8 mouse cellular contexts compared by ENCODE assay signal in genomic region chr3:116751191-116751860, GRCm38 (mm10). TPM values are rescaled to one million over a fixed set of nuclear protein-coding genes. Genes with fewer than 3 reads are reported as not detected.
A peak's percentile ranks its signal among the peaks of the same experiment; 100 is the strongest.
DNase-seq lines count a peak whose midpoint lies in the region; ATAC-seq and TF ChIP-seq lines count a peak whose summit lies in the region.

No protein-coding gene starts in this region.

- dilution Hi-C loops in CH12.LX (cut with MboI; ENCODE audit: extremely low pct_ligation_motif_present, extremely low pct_unique_long_range_greater_than_20kb, low sequenced_read_pairs): no loop called here

- H3K27me3 ChIP-seq in CH12.LX (replicated peaks): no peaks in the 10 kb centered on the region
- H3K27me3 ChIP-seq in midbrain, embryonic 14.5 days (ENCODE audit: control insufficient read depth, insufficient read depth, low read length): no peaks in the 10 kb centered on the region

- in situ Hi-C loops in CH12.LX (cut with MboI; ENCODE audit: low pct_ligation_motif_present, low pct_unique_long_range_greater_than_20kb, low sequenced_read_pairs): no loop called here

- WGBS in midbrain, embryonic 14.5 days: 84% methylated on average over 4 of the region's 4 CpGs

- H3K9me3 ChIP-seq in CH12.LX (replicated peaks; ENCODE audit: low read length): no peaks in the 10 kb centered on the region
- no peaks in the 10 kb centered on the region for H3K9me3 ChIP-seq in midbrain, embryonic 14.5 days (ENCODE audit: control insufficient read depth, low read length)

- peaks cover 0 to 19% of the 10 kb centered on the region in 2 experiments for H3K36me3 ChIP-seq in CH12.LX (replicated peaks in 1 of 2; ENCODE audit: control insufficient read depth in 1 of 2, insufficient read depth in 1 of 2, low read length in 1 of 2)
- H3K36me3 ChIP-seq in midbrain, embryonic 14.5 days (ENCODE audit: control insufficient read depth, insufficient read depth, low read length): peaks cover 42% of the 10 kb centered on the region

- TF ChIP-seq EP300 in CH12.LX (IDR thresholded peaks at IDR 0.05; ENCODE audit: low read length): no peak

- no peak for TF ChIP-seq POLR2A in CH12.LX (IDR thresholded peaks at IDR 0.05; ENCODE audit: low read depth, low read length)

- no peak for ATAC-seq in midbrain, embryonic 14.5 days (ENCODE audit: low FRiP score, low TSS enrichment)

- TF ChIP-seq CTCF in CH12.LX (conservative IDR thresholded peaks at IDR 0.05 in 1 of 2, IDR thresholded peaks at IDR 0.05 in 1 of 2; ENCODE audit: low read depth in 2 of 2, low read length in 2 of 2): peak; percentile 46 to 67; a peak in 3 of 4 replicates

- no peak overlapping the region for H3K27ac ChIP-seq in CH12.LX (ENCODE audit: insufficient read depth, low read depth)
- no peak overlapping the region for H3K27ac ChIP-seq in midbrain, embryonic 14.5 days (replicated peaks; ENCODE audit: low read depth, low read length)

- intact Hi-C loops in heart, postnatal 25 days (cut with DNase I): loop anchor here (2.0 to 10.0 kb wide), 3 partner anchors 159 to 717 kb away; partner anchors contain the start of gene Sass6
- intact Hi-C loops in left cerebral cortex, postnatal 14 days (cut with DNase I): loop anchor here (5.0 kb wide), 1 partner anchor 419 kb away; no protein-coding TSS in a partner anchor

- H3K4me3 ChIP-seq in CH12.LX (replicated peaks in 1 of 3; ENCODE audit: low read depth in 2 of 3, low read length in 2 of 3, poor library complexity in 1 of 3): no peak overlapping the region
- H3K4me3 ChIP-seq in midbrain, embryonic 14.5 days (replicated peaks; ENCODE audit: low read depth, low read length): no peak overlapping the region

- peak; percentile 90 for DNase-seq in heart, adult 11 months
- DNase-seq in heart, postnatal 25 days (ENCODE audit: low spot score): no peak
- DNase-seq in CH12.LX (ENCODE audit: extremely low read depth): peak; percentile 56
- peak; percentile 37 for DNase-seq in cerebellum, adult 8-10 months
- peak; percentile 56 for DNase-seq in heart, adult 8-10 months (ENCODE audit: low spot score)
- DNase-seq in left cerebral cortex, postnatal 14 days (ENCODE audit: low spot score in 2 of 2): peak; percentile 48 to 67
- peak; percentile 75 for DNase-seq in midbrain, embryonic 14.5 days
- peak; percentile 23 to 56 for DNase-seq in thymus, postnatal 10 days (ENCODE audit: low spot score in 2 of 2)

- TF ChIP-seq RAD21 in CH12.LX (IDR thresholded peaks at IDR 0.05; ENCODE audit: low read depth, low read length): peak; percentile 64

- H3K4me1 ChIP-seq in CH12.LX (ENCODE audit: control insufficient read depth in 1 of 2, insufficient read depth in 2 of 2): no peaks in the 10 kb centered on the region
- no peaks in the 10 kb centered on the region for H3K4me1 ChIP-seq in midbrain, embryonic 14.5 days (ENCODE audit: control insufficient read depth, insufficient read depth, low read length)

- no peaks in the 10 kb centered on the region for H3K79me2 ChIP-seq in CH12.LX (replicated peaks; ENCODE audit: control insufficient read depth, extremely low read depth, insufficient read depth, poor library complexity, severe bottlenecking)

- H3K9ac ChIP-seq in CH12.LX (ENCODE audit: insufficient read depth, low read depth): no peak overlapping the region
- H3K9ac ChIP-seq in midbrain, embryonic 14.5 days (replicated peaks; ENCODE audit: low read length): no peak overlapping the region

- H3K4me2 ChIP-seq in CH12.LX (ENCODE audit: insufficient read depth, low read depth, poor library complexity, severe bottlenecking): no peak overlapping the region
- H3K4me2 ChIP-seq in midbrain, embryonic 14.5 days (ENCODE audit: low read length): no peak overlapping the region

TF ChIP-seq in CH12.LX, 34 proteins besides CTCF, POLR2A, EP300 and RAD21:
- TF ChIP-seq SMC3 (IDR thresholded peaks at IDR 0.05; ENCODE audit: low read depth, low read length) (peak; percentile 61), ELF1 (IDR thresholded peaks at IDR 0.05; ENCODE audit: low read depth, low read length) (no peak)

RNA-seq across cellular contexts. Expression of gene Slc35a3, which starts 38.7 kb away (rescaled TPM):
- 10 to 100 TPM; 13.9 to 14.6 TPM for total RNA-seq in heart, postnatal 25 days (2021)
- 16.3 and 17.8 TPM in 2 replicates for total RNA-seq in CH12.LX (2012; rRNA removed)
- total RNA-seq in CH12.LX (2014; rRNA removed): 45.7 and 52.5 TPM in 2 replicates
- polyA plus RNA-seq in CH12.LX (2012; ENCODE audit: insufficient read length, low read depth): 21.7 and 24.6 TPM in 2 replicates
- 10 to 100 TPM in 3 of 4 experiments, 1 to 10 TPM in 1; 10.0 to 14.0 (median 11.7) TPM for total RNA-seq in heart, adult 8-10 months (2022)
- 10 to 100 TPM; 14.1 to 15.9 TPM for total RNA-seq in left cerebral cortex, postnatal 14 days (2021)
- 7.9 and 8.3 TPM in 2 replicates for polyA plus RNA-seq in midbrain, embryonic 14.5 days (2014; fragmentation: Nextera tagmentation; extraction: Ambion mirVana)

RNA-seq across cellular contexts. Expression of gene Agl, which starts 56.6 kb away (rescaled TPM):
- total RNA-seq in heart, postnatal 25 days (2021): 100 to 1,000 TPM; 199 to 210 TPM
- total RNA-seq in CH12.LX (2012; rRNA removed) (3.2 and 4.7 TPM in 2 replicates), CH12.LX (2014; rRNA removed) (5.2 and 5.7 TPM in 2 replicates)
- polyA plus RNA-seq in CH12.LX (2012; ENCODE audit: insufficient read length, low read depth): 5.7 and 5.8 TPM in 2 replicates
- 100 to 1,000 TPM; 187 to 207 (median 200) TPM for total RNA-seq in heart, adult 8-10 months (2022)
- 10 to 100 TPM; 23.7 to 26.0 TPM for total RNA-seq in left cerebral cortex, postnatal 14 days (2021)
- polyA plus RNA-seq in midbrain, embryonic 14.5 days (2014; fragmentation: Nextera tagmentation; extraction: Ambion mirVana): 12.3 and 17.4 TPM in 2 replicates

Comparison
In these comparisons a context has a peak if more than half of its experiments do, and no peak if none do; other contexts are left out.
1. RNA of gene Agl, which starts 56.6 kb away (total RNA-seq): 199 to 210 TPM in heart, postnatal 25 days and 187 to 207 TPM in heart, adult 8-10 months; 23.7 to 26.0 TPM in left cerebral cortex, postnatal 14 days and 3.2 to 5.7 TPM in CH12.LX; every median in the first group is over 4 times any median in the second.